Mouse (Mus musculus) lung, embryonic 14.5 days (tissue): ENCODE measurements around the gene Nob1. TPM values are rescaled to one million over a fixed set of nuclear protein-coding genes. Genes with fewer than 3 reads are reported as not detected.

ENCODE experiments used
- ATAC-seq: fragments of 200-750 bp; cut with Nextera tagmentation; 2 replicates; pipeline ENCODE4 v1.8.0; 2017; ENCODE audit warnings: mild to moderate bottlenecking, moderate TSS enrichment, moderate library complexity; ENCODE audit not compliant: insufficient read depth
- DNase-seq: peaks from one replicate; pipeline ENCODE4 v3.0.0-alpha.2; 2015
- H3K27ac ChIP-seq: fragments of 300-500 bp; sonication (generic); 2 replicates; pipeline ENCODE4 v1.5.1; 2014; ENCODE audit warnings: low read depth, mild to moderate bottlenecking, moderate library complexity
- H3K27me3 ChIP-seq: fragments of 300-500 bp; sonication (generic); 2 replicates; pipeline ENCODE4 v1.6.1; 2014; ENCODE audit warnings: low read length, control low read depth; ENCODE audit not compliant: insufficient read depth
- H3K36me3 ChIP-seq: fragments of 300-500 bp; sonication (generic); 2 replicates; pipeline ENCODE4 v1.6.1; 2014; ENCODE audit warnings: control low read depth; ENCODE audit not compliant: insufficient read depth
- H3K4me1 ChIP-seq: fragments of 300-500 bp; sonication (generic); 2 replicates; pipeline ENCODE4 v1.6.1; 2014; ENCODE audit warnings: antibody characterized with exemption, control low read depth; ENCODE audit not compliant: insufficient read depth
- H3K4me2 ChIP-seq: fragments of 300-500 bp; sonication (generic); 2 replicates; pipeline ENCODE4 v1.6.1; 2014; ENCODE audit warnings: mild to moderate bottlenecking
- H3K4me3 ChIP-seq: fragments of 300-500 bp; sonication (generic); 2 replicates; pipeline ENCODE4 v1.5.1; 2014; ENCODE audit warnings: low read depth, low read length
- H3K9ac ChIP-seq: fragments of 300-500 bp; sonication (generic); 2 replicates; pipeline ENCODE4 v1.6.1; 2014
- H3K9me3 ChIP-seq: fragments of 300-500 bp; sonication (generic); 2 replicates; pipeline ENCODE4 v1.6.1; 2016; ENCODE audit warnings: low read depth, low read length, control low read depth
- CTCF ChIP-seq: IDR thresholded peaks from 2 replicates; pipeline ENCODE4 v1.5.1; 2016; ENCODE audit warnings: antibody characterized with exemption, low read depth
- WGBS: fragments of 180-500 bp; shearing (Covaris S2); extraction: QIAGEN DNeasy Blood & Tissue Kit; methylation state at CpG from one replicate; pipeline ENCODE4 v1.1.7; 2014; 5-methylcytosine and 5-hydroxymethylcytosine counted together
- polyA plus RNA-seq: library from polyadenylated mRNA; unstranded; fragments of >200 nt; fragmentation: Nextera tagmentation; extraction: Ambion mirVana; gene quantifications from 2 replicates; pipeline ENCODE4 v1.2.1, GENCODE M21; 2014

Nob1 gene
- polyA plus RNA-seq, 1 experiment from 2014 or later: 82.0 TPM

GRCm38 (mm10) chr8:107377346-107377745 is 47.5 kb downstream of the Nob1 start:
- DNase-seq (no peak), ATAC-seq (no peak)
- Histone ChIP-seq H3K9me3 (no peaks in the 10 kb centered on the region), H3K27me3 (no peaks in the 10 kb centered on the region), H3K27ac (no peak overlapping the region), H3K4me2 (no peak overlapping the region), H3K9ac (no peak overlapping the region), H3K36me3 (peaks cover 22% of the 10 kb centered on the region), H3K4me3 (no peak overlapping the region), H3K4me1 (no peaks in the 10 kb centered on the region)
- TF ChIP-seq CTCF: no peak
- WGBS: 89% methylated on average over 3 of the region's 3 CpGs

GRCm38 (mm10) chr8:107370311-107370710 is 54.5 kb downstream of the Nob1 start:
- WGBS: 91% methylated on average over 4 of the region's 4 CpGs
- Histone ChIP-seq H3K4me1 (no peaks in the 10 kb centered on the region), H3K27ac (no peak overlapping the region), H3K27me3 (no peaks in the 10 kb centered on the region), H3K9ac (no peak overlapping the region), H3K4me2 (no peak overlapping the region), H3K36me3 (peaks cover 78% of the 10 kb centered on the region), H3K4me3 (no peak overlapping the region), H3K9me3 (no peaks in the 10 kb centered on the region)
- TF ChIP-seq CTCF: no peak
- ATAC-seq: no peak
- DNase-seq: no peak

Other genes with a start within 250 kb of the Nob1 start
- 13.3 and 14.1 TPM in 2 replicates for gene Nfat5, start 131.6 kb downstream of the Nob1 start, polyA plus RNA-seq
- 10.9 TPM in 2 replicates for gene Nqo1, start 21.8 kb downstream of the Nob1 start, polyA plus RNA-seq
- 47.7 and 48.2 TPM in 2 replicates for gene Wwp2, start 11.3 kb upstream of the Nob1 start, polyA plus RNA-seq
- gene Psmd7, start 163.4 kb upstream of the Nob1 start, polyA plus RNA-seq: 260 and 269 TPM in 2 replicates